Mouse (Mus musculus): ENCODE measurements around the gene Zfp935. TPM values are rescaled to one million over a fixed set of nuclear protein-coding genes. Genes with fewer than 3 reads are reported as not detected.

The Zfp935 gene
- polyA plus RNA-seq (2014; fragmentation: Illumina TruSeq; extraction: RNeasy Lipid Tissue Mini Kit (QIAGEN cat#74804); ENCODE audit: low replicate concordance), result 19.4 TPM

GRCm38 (mm10) chr13:62558189-62559110 lies at the start of gene Zfp935:
Gene Zfp935 (minus strand): TSS chr13:62558511.

DNA sequence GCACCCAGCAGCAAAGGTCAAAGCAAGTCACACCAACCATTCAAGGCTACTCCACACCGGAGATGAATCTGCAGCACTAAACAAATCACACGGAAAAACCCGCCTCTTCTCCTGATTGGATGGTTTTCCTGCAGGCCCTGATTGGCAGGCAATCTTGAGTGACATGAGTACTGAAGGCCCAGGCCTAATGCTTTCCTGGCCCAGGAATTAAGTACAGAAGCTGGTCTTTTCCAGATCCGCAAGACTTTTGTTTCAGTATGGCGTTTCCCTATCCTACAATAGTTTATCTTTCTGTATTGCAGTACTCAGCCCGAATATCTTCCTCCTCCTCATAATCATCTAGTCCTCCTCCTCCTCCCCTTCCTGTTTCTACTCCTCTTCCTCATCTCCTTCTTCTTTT lies 12.8 kb upstream of the Zfp935 start, which contains the start of gene Zfp934:
Zfp934 (minus strand) TSS at position 101 of the 400 bp plus-strand sequence.

GRCm38 (mm10) chr13:62466424-62467334 lies 91.6 kb downstream of the Zfp935 start, which contains the start of gene Gm49359:
Gene Gm49359 (minus strand): TSS chr13:62466832.

Other genes with a start within 250 kb of the Zfp935 start
- gene Gm3604, start 175.3 kb downstream of the Zfp935 start, polyA plus RNA-seq (2014; fragmentation: Illumina TruSeq; extraction: RNeasy Lipid Tissue Mini Kit (QIAGEN cat#74804); ENCODE audit: low replicate concordance), result 11.0 TPM
- 47.1 TPM for gene Gm49359, start 91.7 kb downstream of the Zfp935 start, polyA plus RNA-seq (2014; fragmentation: Illumina TruSeq; extraction: RNeasy Lipid Tissue Mini Kit (QIAGEN cat#74804); ENCODE audit: low replicate concordance)
- gene Zfp934, start 12.7 kb upstream of the Zfp935 start, polyA plus RNA-seq (2014; fragmentation: Illumina TruSeq; extraction: RNeasy Lipid Tissue Mini Kit (QIAGEN cat#74804); ENCODE audit: low replicate concordance), result 31.4 TPM
- 11.5 TPM for gene 6720489N17Rik, start 65.7 kb upstream of the Zfp935 start, polyA plus RNA-seq (2014; fragmentation: Illumina TruSeq; extraction: RNeasy Lipid Tissue Mini Kit (QIAGEN cat#74804); ENCODE audit: low replicate concordance)
- 32.2 TPM for gene Platr25, start 202.2 kb upstream of the Zfp935 start, polyA plus RNA-seq (2014; fragmentation: Illumina TruSeq; extraction: RNeasy Lipid Tissue Mini Kit (QIAGEN cat#74804); ENCODE audit: low replicate concordance)
- 10.4 TPM for gene Gm5141, start 227.3 kb upstream of the Zfp935 start, polyA plus RNA-seq (2014; fragmentation: Illumina TruSeq; extraction: RNeasy Lipid Tissue Mini Kit (QIAGEN cat#74804); ENCODE audit: low replicate concordance)

All from small intestine, adult 10 weeks (tissue).